Mouse (Mus musculus) A20 (cell line): ENCODE measurements around the gene Gm8138.
"Not testable (repeated sequence)": the region's sequence is repeated elsewhere in the genome, so short reads cannot be mapped to it uniquely, and the experiment has no call there.

Experiments used
- DNase-seq: peaks from one replicate; pipeline ENCODE4 v3.0.0-alpha.2; 2011; ENCODE audit warnings: low read depth, low spot score

The Gm8138 gene

DNA sequence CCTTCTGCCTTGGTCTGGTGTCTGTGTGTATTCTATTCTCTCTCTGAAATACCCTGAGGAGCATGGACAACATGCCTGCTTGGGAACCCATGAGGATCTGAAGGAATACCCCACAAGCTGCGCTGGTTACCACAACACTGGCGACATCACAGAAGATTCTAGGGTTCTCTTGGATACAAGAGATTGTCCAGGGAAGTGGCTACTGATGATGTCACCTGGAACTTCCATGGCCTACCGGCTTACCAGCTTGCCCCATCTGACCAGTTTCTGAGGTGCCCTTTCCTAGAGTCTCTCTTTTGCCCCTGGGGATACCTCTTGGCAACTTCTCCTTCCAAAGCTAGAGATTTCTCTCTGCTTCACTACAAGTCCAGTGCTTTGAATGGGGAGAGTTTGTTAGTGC, at the start of gene Gm8138:
TSS of gene Gm8138 (minus strand) at position 101 of the 400 bp plus-strand sequence.
- not testable (repeated sequence) for DNase-seq

DNA sequence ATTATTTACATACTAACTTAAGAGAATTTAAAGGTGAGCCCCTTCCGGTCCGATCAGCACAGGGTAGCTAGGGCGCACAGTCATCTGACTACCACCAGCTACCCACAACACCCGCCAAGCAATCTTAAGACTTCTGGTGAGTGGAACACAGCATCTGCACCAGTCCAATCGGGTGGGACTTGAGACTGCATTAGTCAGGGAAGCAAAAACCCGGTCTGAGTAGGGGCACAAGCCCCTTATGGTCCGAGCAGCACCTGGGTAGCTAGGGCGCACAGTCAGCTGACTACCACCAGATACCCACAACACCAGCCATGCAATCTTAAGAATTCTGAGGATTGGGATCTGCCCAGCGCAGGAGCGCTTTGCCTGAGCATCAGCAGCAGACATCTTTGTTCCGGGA, 54.4 kb downstream of the Gm8138 start:
- not testable (repeated sequence) for DNase-seq
